Mouse (Mus musculus) central nervous system, embryonic 18 days (tissue): ENCODE results near the gene Spef1. TPM values are rescaled to one million over a fixed set of nuclear protein-coding genes. Genes with fewer than 3 reads are reported as not detected.

ENCODE experiments used
- polyA plus RNA-seq: library from polyadenylated mRNA; depleted of rRNA; stranded (reverse); fragments of >200 nt; gene quantifications from 2 replicates; pipeline ENCODE4 v1.2.3, GENCODE M21; 2012; rRNA removed

The Spef1 gene
- 31.0 and 33.7 TPM in 2 replicates for polyA plus RNA-seq

DNA sequence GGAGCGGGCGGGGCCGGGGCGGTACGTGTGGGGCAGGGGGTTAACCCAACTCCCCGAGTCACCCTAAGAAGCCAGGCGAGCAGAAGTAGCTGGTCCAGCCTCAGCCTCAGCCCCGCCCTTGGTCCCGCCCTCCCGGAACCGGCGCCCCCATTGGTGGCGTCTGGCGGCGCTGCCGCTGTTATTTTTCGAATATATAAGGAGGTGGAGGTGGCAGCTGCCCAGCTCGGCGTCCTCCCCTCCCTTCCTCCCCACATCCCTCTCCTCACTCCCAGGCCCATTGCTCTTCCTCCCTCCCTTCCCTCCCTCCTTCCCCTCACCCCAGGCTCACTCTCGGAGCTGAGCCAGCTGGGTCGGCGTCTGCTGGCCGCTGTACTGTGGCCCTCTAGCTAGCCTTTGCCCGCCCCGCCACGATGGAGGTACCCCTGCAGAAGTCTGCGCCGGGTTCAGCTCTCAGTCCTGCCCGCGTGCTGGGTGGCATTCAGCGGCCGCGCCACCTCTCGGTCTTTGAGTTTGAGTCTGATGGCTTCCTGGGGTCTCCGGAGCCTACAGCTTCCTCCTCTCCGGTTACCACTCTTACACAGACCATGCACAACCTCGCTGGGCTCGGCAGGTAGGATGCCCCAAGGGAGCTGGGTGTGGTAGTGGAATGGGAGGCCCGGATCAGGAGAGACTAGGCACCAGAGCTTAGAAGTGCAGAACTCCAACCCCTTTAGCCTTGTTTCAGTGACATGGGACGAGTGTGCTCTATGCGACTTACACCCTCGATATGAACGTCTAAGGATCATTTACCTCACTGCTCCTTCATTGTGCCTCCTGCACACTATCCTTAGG lies at the start of gene Spef1, which contains the start of gene Cdc25b:
Spef1 (minus strand) TSS at position 512 of the 831 bp plus-strand sequence.
Cdc25b (plus strand) TSS at position 179 of the 831 bp plus-strand sequence.

DNA sequence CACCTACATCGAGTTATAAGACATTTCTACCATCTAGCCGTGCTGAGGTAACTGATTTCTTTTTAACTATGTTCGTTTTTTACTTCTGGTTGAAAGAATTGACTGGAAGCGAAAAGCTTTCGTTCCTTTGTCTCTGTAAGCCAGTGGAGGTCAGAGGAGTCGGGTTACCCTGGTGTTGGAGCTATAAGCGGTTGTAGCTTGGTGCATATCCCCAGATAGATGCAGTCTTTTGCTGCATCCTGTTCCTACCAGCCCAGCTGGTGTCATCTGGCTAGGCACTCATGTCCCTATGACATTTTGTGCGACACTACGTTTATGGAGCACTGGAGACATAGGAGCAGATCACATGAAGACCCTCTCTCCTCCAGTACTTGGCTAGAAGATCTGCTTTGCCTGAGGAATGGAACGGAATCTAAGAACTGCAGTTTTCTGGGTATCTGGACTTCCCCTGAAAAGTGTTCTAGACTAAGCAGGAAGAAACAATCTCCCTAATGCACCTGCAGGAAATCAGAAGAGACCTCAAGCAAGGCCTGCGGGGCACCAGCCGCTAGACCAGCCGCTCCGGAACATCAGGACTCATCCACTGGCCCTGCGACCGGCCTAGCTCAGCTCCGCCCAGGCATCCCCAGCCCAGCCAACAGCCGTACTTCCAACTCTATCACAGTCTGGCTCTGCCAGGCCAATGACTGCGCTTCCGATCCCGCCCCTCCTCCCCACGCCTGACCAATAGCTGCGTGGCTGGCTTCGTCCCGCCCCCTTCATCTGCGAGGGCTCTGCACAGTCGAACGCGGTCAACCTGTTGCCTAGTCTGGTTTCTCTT lies 46.4 kb upstream of the Spef1 start, which contains the start of gene Mavs:
Mavs (plus strand) TSS at position 757 of the 820 bp plus-strand sequence.

DNA sequence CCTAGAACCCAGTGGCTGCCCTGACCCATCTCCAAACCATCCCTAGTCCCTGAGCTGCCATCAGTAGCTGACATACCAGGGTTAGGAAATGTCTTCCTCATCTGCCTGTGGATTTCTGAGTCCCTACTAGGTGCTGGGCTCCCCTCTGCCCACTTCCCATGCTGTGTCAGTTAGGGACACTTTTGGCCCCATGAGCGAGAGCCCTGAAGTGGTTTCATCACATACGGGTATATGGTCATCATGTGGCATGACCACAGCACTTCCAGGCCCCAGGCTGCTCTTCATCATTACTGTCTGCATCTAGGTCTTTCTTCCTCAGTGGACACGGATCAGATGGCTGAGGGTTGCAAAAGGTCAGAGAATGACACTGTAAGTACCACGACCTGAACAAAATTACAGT lies 19.7 kb upstream of the Spef1 start, which contains the start of gene Ap5s1:
Ap5s1 (plus strand) TSS at position 301 of the 400 bp plus-strand sequence.

GRCm38 (mm10) chr2:131179990-131180587 lies 7.0 kb downstream of the Spef1 start, which contains the start of gene Cenpb:
Cenpb (minus strand) TSS chr2:131180067.

DNA sequence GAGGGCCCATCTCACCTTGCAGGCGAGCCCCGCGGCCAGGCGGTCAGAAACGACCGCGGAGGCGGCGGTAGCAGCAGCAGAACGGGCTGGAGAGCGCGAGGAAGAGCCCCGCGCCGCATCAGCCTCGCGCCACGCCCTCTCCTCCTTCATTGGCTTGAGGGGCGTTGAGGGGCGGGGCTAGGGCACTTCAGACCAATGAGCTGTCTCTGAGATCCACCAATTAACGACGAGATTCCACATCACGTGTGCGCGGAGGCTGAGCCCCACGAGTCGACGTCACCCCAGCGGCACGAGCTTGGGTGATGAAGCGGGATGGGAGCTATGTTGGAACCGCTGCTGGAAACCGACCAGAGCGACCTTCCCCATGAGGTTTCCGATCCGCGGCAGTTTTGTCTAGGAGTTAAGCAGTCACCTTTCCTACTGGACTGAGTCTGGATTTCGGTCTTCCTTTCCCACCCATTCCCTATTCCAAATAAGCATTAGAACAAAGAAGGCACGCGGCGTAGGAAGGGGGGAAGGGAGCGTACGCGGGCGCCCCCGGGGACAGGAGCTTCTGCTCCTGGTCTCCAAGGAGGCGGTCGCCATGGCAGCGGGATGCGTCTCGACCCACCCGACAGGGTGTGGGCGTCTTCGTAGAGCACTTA lies 27.0 kb downstream of the Spef1 start, which contains the start of gene 1700037H04Rik:
1700037H04Rik (minus strand) TSS at position 144 of the 644 bp plus-strand sequence.

GRCm38 (mm10) chr2:131132930-131133547 lies 54.0 kb downstream of the Spef1 start, which contains the start of gene Gm11037:
Gm11037 (plus strand) TSS chr2:131133497.

DNA sequence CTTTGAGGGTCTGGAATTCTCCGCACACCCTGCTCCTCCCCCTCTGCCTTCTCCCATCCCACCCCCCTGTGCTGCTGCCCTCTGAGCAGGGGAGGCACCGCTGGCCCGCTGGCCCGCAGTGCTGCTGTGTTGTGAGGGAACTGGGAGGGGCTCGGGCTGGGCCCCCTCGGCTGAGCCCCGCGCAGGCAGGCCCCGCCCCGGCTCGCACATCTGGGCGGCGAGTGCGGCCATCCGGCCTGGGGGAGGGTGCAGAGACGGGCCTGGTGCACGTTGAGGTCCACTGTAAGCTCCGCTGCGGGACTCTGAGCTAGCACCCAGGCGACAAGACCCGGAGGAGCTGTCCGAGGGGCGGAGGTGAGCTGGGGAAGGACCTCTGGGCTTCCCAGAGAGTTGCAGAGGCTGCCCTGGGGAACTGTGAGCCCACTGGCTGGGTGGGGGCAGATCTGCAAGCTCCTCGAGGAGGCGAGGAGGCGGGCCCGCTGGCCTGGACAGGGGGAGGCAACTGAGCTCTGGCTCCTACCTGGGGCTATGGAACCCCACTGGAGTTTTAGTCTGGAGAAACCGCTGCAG lies 59.8 kb downstream of the Spef1 start, which contains the start of gene Hspa12b:
Hspa12b (plus strand) TSS at position 120 of the 570 bp plus-strand sequence.

Other genes with a start within 250 kb of the Spef1 start
- gene Gfra4, start 144.2 kb downstream of the Spef1 start, polyA plus RNA-seq = 74.6 and 77.7 TPM in 2 replicates
- gene Adam33, start 123.5 kb downstream of the Spef1 start, polyA plus RNA-seq = 2.5 and 3.9 TPM in 2 replicates
- gene Siglec1, start 100.5 kb downstream of the Spef1 start, polyA plus RNA-seq = 0.35 and 0.44 TPM in 2 replicates
- 8.7 and 10.0 TPM in 2 replicates for gene Hspa12b, start 60.0 kb downstream of the Spef1 start, polyA plus RNA-seq
- gene Gm11037, start 53.8 kb downstream of the Spef1 start, polyA plus RNA-seq = not detected in 2 replicates
- 94.7 and 106 TPM in 2 replicates for gene 1700037H04Rik, start 27.2 kb downstream of the Spef1 start, polyA plus RNA-seq
- 61.7 and 62.7 TPM in 2 replicates for gene Cenpb, start 7.2 kb downstream of the Spef1 start, polyA plus RNA-seq
- 25.5 and 27.5 TPM in 2 replicates for gene Cdc25b, start 333 bp downstream of the Spef1 start, polyA plus RNA-seq
- 32.5 and 33.6 TPM in 2 replicates for gene Ap5s1, start 19.8 kb upstream of the Spef1 start, polyA plus RNA-seq
- 6.5 and 7.1 TPM in 2 replicates for gene Mavs, start 46.8 kb upstream of the Spef1 start, polyA plus RNA-seq
- 29.0 and 29.8 TPM in 2 replicates for gene Pank2, start 75.2 kb upstream of the Spef1 start, polyA plus RNA-seq
- gene Rnf24, start 165.6 kb upstream of the Spef1 start, polyA plus RNA-seq = 32.0 and 33.2 TPM in 2 replicates